Mouse (Mus musculus) forebrain, postnatal 0 days (tissue): ENCODE results near the gene 2210010C04Rik. TPM values are rescaled to one million over a fixed set of nuclear protein-coding genes. Genes with fewer than 3 reads are reported as not detected.

Experiments used
- ATAC-seq: fragments of 200-750 bp; cut with Nextera tagmentation; 2 replicates; pipeline ENCODE4 v1.8.0; 2017; ENCODE audit warnings: mild to moderate bottlenecking, moderate library complexity
- DNase-seq: peaks from one replicate; pipeline ENCODE4 v3.0.0-alpha.2; 2015
- H3K27ac ChIP-seq: fragments of 300-500 bp; sonication (generic); 2 replicates; pipeline ENCODE4 v1.5.1; 2014; ENCODE audit warnings: low read depth, mild to moderate bottlenecking, antibody characterized with exemption, low read length, moderate library complexity, mixed read lengths
- H3K27me3 ChIP-seq: fragments of 300-500 bp; sonication (generic); 2 replicates; pipeline ENCODE4 v1.6.1; 2014; ENCODE audit warnings: mild to moderate bottlenecking, low read length, mixed read lengths; ENCODE audit not compliant: insufficient read depth
- H3K36me3 ChIP-seq: fragments of 300-500 bp; sonication (generic); 2 replicates; pipeline ENCODE4 v1.6.1; 2014; ENCODE audit warnings: mild to moderate bottlenecking, moderate library complexity; ENCODE audit not compliant: insufficient read depth
- H3K4me1 ChIP-seq: fragments of 300-500 bp; sonication (generic); 2 replicates; pipeline ENCODE4 v1.6.1; 2014; ENCODE audit warnings: antibody characterized with exemption; ENCODE audit not compliant: insufficient read depth
- H3K4me2 ChIP-seq: fragments of 300-500 bp; sonication (generic); 2 replicates; pipeline ENCODE4 v1.6.1; 2014; ENCODE audit warnings: low read depth, mild to moderate bottlenecking, moderate library complexity
- H3K4me3 ChIP-seq: fragments of 300-500 bp; sonication (generic); 2 replicates; pipeline ENCODE4 v1.5.1; 2014; ENCODE audit warnings: low read depth, low read length, mixed read lengths
- H3K9ac ChIP-seq: fragments of 300-500 bp; sonication (generic); 2 replicates; pipeline ENCODE4 v1.6.1; 2014; ENCODE audit warnings: mild to moderate bottlenecking
- H3K9me3 ChIP-seq: fragments of 300-500 bp; sonication (generic); 2 replicates; pipeline ENCODE4 v1.6.1; 2016; ENCODE audit warnings: low read length
- CTCF ChIP-seq: sonication (generic); IDR thresholded peaks from 2 replicates; pipeline ENCODE4 v1.5.1; 2016; ENCODE audit warnings: antibody characterized with exemption, control low read depth, low read depth
- WGBS: fragments of 180-500 bp; shearing (Covaris S2); extraction: QIAGEN DNeasy Blood & Tissue Kit; methylation state at CpG from one replicate; pipeline ENCODE4 v1.1.7; 2014; 5-methylcytosine and 5-hydroxymethylcytosine counted together
- polyA plus RNA-seq: library from polyadenylated mRNA; unstranded; fragments of >200 nt; fragmentation: Nextera tagmentation; extraction: Ambion mirVana; gene quantifications from 2 replicates; pipeline ENCODE4 v1.2.1, GENCODE M21; 2015
- total RNA-seq: library from RNA; depleted of rRNA; stranded (reverse); fragments of >200 nt; gene quantifications from 2 replicates; pipeline ENCODE4 v1.2.3, GENCODE M21; 2014; rRNA removed

2210010C04Rik gene
- not detected in 2 replicates for total RNA-seq
- not detected in 2 replicates for polyA plus RNA-seq

GRCm38 (mm10) chr6:41035409-41035808 is at the start of gene 2210010C04Rik:
Gene 2210010C04Rik (minus strand): TSS chr6:41035509.
- no peak within 1 kb of the TSS for H3K4me2 ChIP-seq
- H3K4me3 ChIP-seq: no peak within 1 kb of the TSS
- H3K36me3 ChIP-seq: no peaks in the 10 kb centered on the region
- no peaks in the 10 kb centered on the region for H3K27me3 ChIP-seq
- no peaks in the 10 kb centered on the region for H3K4me1 ChIP-seq
- no peaks in the 10 kb centered on the region for H3K9me3 ChIP-seq
- no peak within 1 kb of the TSS for H3K9ac ChIP-seq
- no peak within 1 kb of the TSS for H3K27ac ChIP-seq
- ATAC-seq: no peak
- TF ChIP-seq CTCF: no peak
- DNase-seq: no peak

DNA sequence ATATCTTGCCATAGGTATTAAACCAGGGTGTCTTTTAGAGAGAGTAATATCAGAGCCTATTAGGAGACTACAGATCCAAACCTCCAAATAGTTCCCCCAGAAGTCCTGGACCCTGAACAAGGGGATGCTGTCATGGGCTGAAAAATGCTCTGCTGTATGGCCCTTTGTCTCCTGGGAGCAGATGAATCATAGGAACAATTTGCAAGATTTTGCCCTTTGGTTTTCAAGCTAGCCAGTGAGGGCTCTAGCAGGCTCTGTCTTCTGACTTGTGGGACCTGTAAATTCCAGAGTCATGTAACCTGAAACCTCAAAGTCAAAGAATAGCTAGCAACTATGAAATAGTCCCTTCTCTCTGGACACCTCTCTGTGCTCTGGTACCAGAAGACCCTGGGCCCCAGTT is 44.8 kb upstream of the 2210010C04Rik start:
- 0 out of 2 replicates have a peak, but pooled peaks cover 3% of the 10 kb centered on the region for H3K4me1 ChIP-seq
- no peak for TF ChIP-seq CTCF
- no peaks in the 10 kb centered on the region for H3K9me3 ChIP-seq

DNA sequence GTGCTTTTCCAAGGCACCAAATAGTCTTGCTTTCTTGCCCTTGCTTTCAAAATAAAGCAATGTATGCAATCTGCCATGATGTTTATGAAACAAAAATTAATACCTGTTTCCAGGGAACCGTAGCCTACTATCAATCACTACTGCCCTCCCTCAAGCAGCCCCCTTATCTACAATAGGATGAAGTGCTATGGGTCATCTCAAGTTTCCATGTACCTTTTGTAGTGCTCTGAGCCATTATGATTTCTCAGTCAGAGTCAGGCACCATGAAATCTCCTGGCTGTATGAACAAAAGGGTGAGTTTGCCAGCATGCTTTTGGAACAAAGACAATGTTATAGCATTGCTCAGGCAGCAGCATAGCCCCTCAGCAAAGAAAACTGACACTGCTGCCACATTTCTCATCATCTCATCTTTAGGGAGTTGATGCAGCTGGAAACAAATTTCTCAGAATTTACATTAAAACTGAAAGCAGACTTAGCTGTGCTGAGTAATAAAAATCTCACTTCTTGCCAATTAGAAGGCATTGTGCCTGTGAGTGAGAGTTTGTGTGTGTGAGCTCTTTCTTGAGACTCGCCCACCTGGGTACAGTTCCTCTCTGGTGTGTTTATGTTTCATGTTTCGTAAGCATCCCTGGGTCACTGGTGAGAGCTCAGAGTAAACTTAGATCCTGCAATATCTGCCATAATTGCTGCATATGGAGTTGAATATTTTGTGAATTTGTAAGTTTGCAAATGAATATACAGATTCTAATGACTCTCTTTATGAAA is 43.4 kb upstream of the 2210010C04Rik start:
- Histone ChIP-seq H3K4me1 (0 out of 2 replicates have a peak, but pooled peaks cover 3% of the 10 kb centered on the region), H3K4me3 (no peak overlapping the region), H3K27me3 (no peaks in the 10 kb centered on the region), H3K9ac (no peak overlapping the region), H3K27ac (no peak overlapping the region), H3K36me3 (no peaks in the 10 kb centered on the region), H3K9me3 (no peaks in the 10 kb centered on the region), H3K4me2 (no peak overlapping the region)
- DNase-seq: peak; percentile 34
- no peak for TF ChIP-seq CTCF
- 41% methylated on average over 3 of the region's 3 CpGs for WGBS
- ATAC-seq: peak; percentile 56

More for the DNA sequence above, 44.8 kb upstream of the 2210010C04Rik start:
- no peak overlapping the region for H3K27ac ChIP-seq
- DNase-seq (no peak), ATAC-seq (no peak)
- no peak overlapping the region for H3K4me3 ChIP-seq
- no peak overlapping the region for H3K9ac ChIP-seq
- H3K36me3 ChIP-seq: no peaks in the 10 kb centered on the region
- H3K4me2 ChIP-seq: no peak overlapping the region
- H3K27me3 ChIP-seq: no peaks in the 10 kb centered on the region

GRCm38 (mm10) chr6:41075753-41076152 is 40.4 kb upstream of the 2210010C04Rik start:
- no peak for TF ChIP-seq CTCF
- Histone ChIP-seq H3K4me2 (no peak overlapping the region), H3K4me1 (0 out of 2 replicates have a peak, but pooled peaks cover 3% of the 10 kb centered on the region), H3K36me3 (no peaks in the 10 kb centered on the region), H3K4me3 (no peak overlapping the region), H3K9ac (no peak overlapping the region), H3K27me3 (no peaks in the 10 kb centered on the region), H3K27ac (no peak overlapping the region), H3K9me3 (no peaks in the 10 kb centered on the region)
- ATAC-seq (no peak), DNase-seq (no peak)
- 58% methylated on average over 2 of the region's 2 CpGs for WGBS

- no peak overlapping the region for H3K4me2 ChIP-seq
- WGBS: 94% methylated on average over 6 of the region's 6 CpGs
Measured at GRCm38 (mm10) chr6:41063332-41063731, 28.0 kb upstream of the 2210010C04Rik start.

GRCm38 (mm10) chr6:41062746-41063145 is 27.4 kb upstream of the 2210010C04Rik start:
- 81% methylated on average over 3 of the region's 3 CpGs for WGBS
- no peak overlapping the region for H3K27ac ChIP-seq
- H3K4me1 ChIP-seq: no peaks in the 10 kb centered on the region
- no peaks in the 10 kb centered on the region for H3K27me3 ChIP-seq
- DNase-seq: no peak
- no peak overlapping the region for H3K4me3 ChIP-seq
- no peak for TF ChIP-seq CTCF
- no peak overlapping the region for H3K4me2 ChIP-seq
- ATAC-seq: no peak
- no peaks in the 10 kb centered on the region for H3K9me3 ChIP-seq
- no peak overlapping the region for H3K9ac ChIP-seq
- H3K36me3 ChIP-seq: no peaks in the 10 kb centered on the region

More at GRCm38 (mm10) chr6:41063332-41063731, 28.0 kb upstream of the 2210010C04Rik start:
- Histone ChIP-seq H3K27me3 (no peaks in the 10 kb centered on the region), H3K4me3 (no peak overlapping the region), H3K4me1 (no peaks in the 10 kb centered on the region), H3K36me3 (no peaks in the 10 kb centered on the region), H3K27ac (no peak overlapping the region), H3K9me3 (no peaks in the 10 kb centered on the region), H3K9ac (no peak overlapping the region)
- DNase-seq (no peak), ATAC-seq (no peak)
- no peak for TF ChIP-seq CTCF

- Histone ChIP-seq H3K4me1 (no peaks in the 10 kb centered on the region), H3K27ac (no peak overlapping the region), H3K9me3 (no peaks in the 10 kb centered on the region), H3K36me3 (no peaks in the 10 kb centered on the region), H3K27me3 (no peaks in the 10 kb centered on the region), H3K4me3 (no peak overlapping the region), H3K4me2 (no peak overlapping the region), H3K9ac (no peak overlapping the region)
- DNase-seq (no peak), ATAC-seq (no peak)
- 75% methylated on average over 2 of the region's 2 CpGs for WGBS
- no peak for TF ChIP-seq CTCF
Measured at GRCm38 (mm10) chr6:41062081-41062480, 26.8 kb upstream of the 2210010C04Rik start.
